Mouse (Mus musculus): ENCODE data around the gene Olfr155.

GRCm38 (mm10) chr4:43860744-43861519 is 9.6 kb downstream of the Olfr155 start:
- peak; percentile 65; the same call in 1 of the 2 replicates for TF ChIP-seq CTCF (IDR thresholded peaks at IDR 0.05; ENCODE audit: borderline replicate concordance, insufficient read depth, low read length)
- TF ChIP-seq POLR2A (IDR thresholded peaks at IDR 0.05; ENCODE audit: low read depth, low read length), result no peak

All from embryonic fibroblast, embryonic 13.5 days (primary cell).